Mouse (Mus musculus) bone marrow macrophage, adult 2 months (primary cell): ENCODE results near the gene Uhrf2.

Source experiments
- CTCF ChIP-seq: IDR thresholded peaks from 2 replicates; pipeline ENCODE4 v1.5.1; 2012; ENCODE audit warnings: low read depth, mild to moderate bottlenecking, low read length, moderate library complexity
- POLR2A ChIP-seq: IDR thresholded peaks from 2 replicates; pipeline ENCODE4 v1.6.1; 2012; ENCODE audit warnings: mild to moderate bottlenecking, low read depth, low read length, borderline replicate concordance

DNA sequence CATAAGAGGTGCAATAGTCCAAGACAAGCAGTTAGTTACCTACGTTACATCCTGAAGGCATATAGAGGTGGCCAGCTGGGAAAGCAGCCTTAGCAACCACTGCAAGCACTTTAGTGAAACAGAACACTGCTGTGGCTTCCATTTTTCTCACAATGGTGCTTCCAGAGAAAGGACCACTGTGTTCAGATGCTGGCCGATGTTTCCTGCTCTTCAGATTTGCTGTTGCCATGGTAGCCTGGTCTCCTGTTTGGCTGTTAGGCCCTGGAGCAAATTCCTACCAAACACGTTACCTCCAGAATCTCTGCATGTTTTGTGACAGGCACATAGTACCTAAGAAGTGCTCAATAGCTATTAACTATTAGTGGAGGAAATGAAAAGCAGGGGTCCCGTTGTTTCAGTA is 66.7 kb downstream of the Uhrf2 start:
- TF ChIP-seq POLR2A (no peak), CTCF (no peak)
